Mouse (Mus musculus) sigmoid colon, adult 10 weeks (tissue): Measurements from ENCODE around the gene Teddm1a. TPM values are rescaled to one million over a fixed set of nuclear protein-coding genes. Genes with fewer than 3 reads are reported as not detected.

ENCODE experiments used
- polyA plus RNA-seq: library from polyadenylated mRNA; stranded (reverse); fragments of 350-450 nt; fragmentation: Illumina TruSeq; extraction: RNeasy Lipid Tissue Mini Kit (QIAGEN cat#74804); gene quantifications from one replicate; pipeline ENCODE4 v1.2.3, GENCODE M21; 2014; ENCODE audit warnings: low read depth, low replicate concordance

Gene Teddm1a
- polyA plus RNA-seq = not detected

GRCm38 (mm10) chr1:153891442-153891841, at the start of gene Teddm1a:
Teddm1a (plus strand) TSS chr1:153891742.

GRCm38 (mm10) chr1:153844042-153844441, 47.5 kb upstream of the Teddm1a start, which contains the start of gene Rgsl1:
Rgsl1 (minus strand) TSS chr1:153844142.

GRCm38 (mm10) chr1:153874045-153874444, 17.5 kb upstream of the Teddm1a start, which contains the start of gene Teddm1b:
Teddm1b (plus strand) TSS chr1:153874345.

GRCm38 (mm10) chr1:153899731-153900380, 8.3 kb downstream of the Teddm1a start, which contains the start of the genes Glul and Teddm2:
Glul (plus strand) TSS chr1:153899944.
Teddm2 (minus strand) TSS chr1:153900228.

Other genes starting within 250 kb of the Teddm1a start
- gene Rgs8, start 238.7 kb upstream of the Teddm1a start, polyA plus RNA-seq = 0.69 TPM
- gene Rgs16, start 151.4 kb upstream of the Teddm1a start, polyA plus RNA-seq = 1.4 TPM
- gene Rnasel, start 142.3 kb upstream of the Teddm1a start, polyA plus RNA-seq = 636 TPM
- gene Rgsl1, start 47.6 kb upstream of the Teddm1a start, polyA plus RNA-seq = 0.63 TPM
- not detected for gene Teddm1b, start 17.4 kb upstream of the Teddm1a start, polyA plus RNA-seq
- gene Glul, start 8.2 kb downstream of the Teddm1a start, polyA plus RNA-seq = 435 TPM
- gene Teddm2, start 8.5 kb downstream of the Teddm1a start, polyA plus RNA-seq = 1.1 TPM